Mouse (Mus musculus) lung, postnatal 0 days (tissue): ENCODE measurements around the gene Scarf1. TPM values are rescaled to one million over a fixed set of nuclear protein-coding genes. Genes with fewer than 3 reads are reported as not detected.

ENCODE experiments used
- ATAC-seq: fragments of 200-750 bp; cut with Nextera tagmentation; 2 replicates; pipeline ENCODE4 v1.8.0; 2017; ENCODE audit warnings: moderate library complexity
- DNase-seq: peaks from one replicate; pipeline ENCODE4 v3.0.0-alpha.2; 2016; ENCODE audit warnings: low spot score
- H3K27ac ChIP-seq: fragments of 300-500 bp; sonication (generic); 2 replicates; pipeline ENCODE4 v1.5.1; 2014; ENCODE audit warnings: antibody characterized with exemption, mild to moderate bottlenecking, low read length, mixed read lengths
- H3K27me3 ChIP-seq: fragments of 300-500 bp; sonication (generic); replicated peaks from 2 replicates; pipeline ENCODE4 v1.6.1; 2014; ENCODE audit warnings: low read length, mixed read lengths; ENCODE audit not compliant: insufficient read depth
- H3K36me3 ChIP-seq: fragments of 300-500 bp; sonication (generic); 2 replicates; pipeline ENCODE4 v1.6.1; 2014; ENCODE audit warnings: low read length, mixed read lengths; ENCODE audit not compliant: insufficient read depth
- H3K4me1 ChIP-seq: fragments of 300-500 bp; sonication (generic); 2 replicates; pipeline ENCODE4 v1.6.1; 2014; ENCODE audit warnings: antibody characterized with exemption, low read depth, low read length, mixed read lengths; ENCODE audit not compliant: insufficient read depth
- H3K4me2 ChIP-seq: fragments of 300-500 bp; sonication (generic); replicated peaks from 2 replicates; pipeline ENCODE4 v1.6.1; 2014; ENCODE audit warnings: low read depth, mild to moderate bottlenecking, low read length, moderate library complexity, mixed read lengths
- H3K4me3 ChIP-seq: fragments of 300-500 bp; sonication (generic); 2 replicates; pipeline ENCODE4 v1.5.1; 2014; ENCODE audit warnings: low read depth, low read length
- H3K9ac ChIP-seq: fragments of 300-500 bp; sonication (generic); replicated peaks from 2 replicates; pipeline ENCODE4 v1.6.1; 2014; ENCODE audit warnings: low read depth, mild to moderate bottlenecking
- H3K9me3 ChIP-seq: fragments of 300-500 bp; sonication (generic); 2 replicates; pipeline ENCODE4 v1.6.1; 2016; ENCODE audit warnings: low read length, mixed read lengths
- CTCF ChIP-seq: IDR thresholded peaks from 2 replicates; pipeline ENCODE4 v1.5.1; 2016; ENCODE audit warnings: antibody characterized with exemption, mild to moderate bottlenecking
- EP300 ChIP-seq: IDR thresholded peaks from 2 replicates; pipeline ENCODE4 v1.6.1; 2016; ENCODE audit warnings: antibody characterized with exemption, mild to moderate bottlenecking, control low read depth
- WGBS: fragments of 180-500 bp; shearing (Covaris S2); extraction: QIAGEN DNeasy Blood & Tissue Kit; methylation state at CpG from one replicate; pipeline ENCODE4 v1.1.7; 2014; 5-methylcytosine and 5-hydroxymethylcytosine counted together
- polyA plus RNA-seq: library from polyadenylated mRNA; unstranded; fragments of >200 nt; fragmentation: Nextera tagmentation; extraction: Ambion mirVana; gene quantifications from 2 replicates; pipeline ENCODE4 v1.2.1, GENCODE M21; 2015

Scarf1 gene
- polyA plus RNA-seq, 1 experiment from 2014 or later, result 18.5 TPM

DNA sequence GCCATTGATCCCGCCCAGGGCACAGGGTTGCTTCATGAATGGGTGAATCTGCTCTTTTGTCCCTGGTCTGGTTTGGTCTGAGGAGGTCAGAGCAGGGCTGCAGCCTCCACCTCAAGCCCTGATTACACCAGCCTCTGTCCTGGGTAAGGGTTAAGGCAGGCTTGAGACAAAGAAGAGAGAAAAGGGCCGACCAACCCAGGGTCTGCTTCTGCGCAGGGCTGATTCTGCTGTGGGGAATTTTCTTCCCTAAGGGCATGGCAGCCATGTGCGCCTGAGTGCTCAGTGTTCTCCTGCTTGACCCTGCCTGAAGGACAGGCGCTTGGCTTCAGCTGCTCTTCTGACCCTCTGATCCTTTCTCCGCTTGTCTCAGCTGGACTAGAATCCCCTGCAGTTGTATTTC, 43.8 kb downstream of the Scarf1 start:
- Histone ChIP-seq H3K27me3 (no peaks in the 10 kb centered on the region), H3K27ac (no peak overlapping the region), H3K36me3 (no peaks in the 10 kb centered on the region), H3K4me1 (peaks cover 6% of the 10 kb centered on the region; the same call in 1 of the 2 replicates), H3K4me2 (no peak overlapping the region), H3K9ac (no peak overlapping the region), H3K9me3 (no peaks in the 10 kb centered on the region), H3K4me3 (no peak overlapping the region)
- no peak for ATAC-seq
- TF ChIP-seq EP300, result no peak
- no peak for TF ChIP-seq CTCF
- 90% methylated on average over 6 of the region's 6 CpGs for WGBS
- no peak for DNase-seq

DNA sequence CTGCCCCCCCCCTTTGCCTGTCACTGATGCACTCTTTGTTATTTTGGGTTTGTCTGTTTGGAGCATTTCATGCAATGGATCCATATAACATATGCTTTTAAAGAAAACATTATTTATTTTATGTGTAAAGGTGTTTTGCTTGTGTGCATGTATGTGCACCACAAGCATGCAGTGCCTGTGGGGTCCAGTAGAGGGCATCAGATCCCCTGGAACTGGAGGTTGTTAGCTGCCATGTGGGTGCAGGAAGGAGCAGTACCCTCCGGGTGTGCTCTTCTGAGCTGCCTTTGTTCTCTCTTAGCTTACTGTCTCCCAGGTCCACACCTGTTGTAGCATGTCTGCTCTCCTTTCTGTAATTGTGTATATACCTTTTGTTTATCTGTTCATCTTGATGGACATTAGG, 44.8 kb downstream of the Scarf1 start:
- WGBS, result 80% methylated on average over 1 of the region's 1 CpGs
- Histone ChIP-seq H3K36me3 (no peaks in the 10 kb centered on the region), H3K4me3 (no peak overlapping the region), H3K4me1 (no peaks in the 10 kb centered on the region), H3K4me2 (no peak overlapping the region), H3K27ac (no peak overlapping the region), H3K9me3 (no peaks in the 10 kb centered on the region), H3K9ac (no peak overlapping the region), H3K27me3 (no peaks in the 10 kb centered on the region)
- TF ChIP-seq CTCF, result peak; percentile 56
- TF ChIP-seq EP300, result no peak
- ATAC-seq (no peak), DNase-seq (no peak)

DNA sequence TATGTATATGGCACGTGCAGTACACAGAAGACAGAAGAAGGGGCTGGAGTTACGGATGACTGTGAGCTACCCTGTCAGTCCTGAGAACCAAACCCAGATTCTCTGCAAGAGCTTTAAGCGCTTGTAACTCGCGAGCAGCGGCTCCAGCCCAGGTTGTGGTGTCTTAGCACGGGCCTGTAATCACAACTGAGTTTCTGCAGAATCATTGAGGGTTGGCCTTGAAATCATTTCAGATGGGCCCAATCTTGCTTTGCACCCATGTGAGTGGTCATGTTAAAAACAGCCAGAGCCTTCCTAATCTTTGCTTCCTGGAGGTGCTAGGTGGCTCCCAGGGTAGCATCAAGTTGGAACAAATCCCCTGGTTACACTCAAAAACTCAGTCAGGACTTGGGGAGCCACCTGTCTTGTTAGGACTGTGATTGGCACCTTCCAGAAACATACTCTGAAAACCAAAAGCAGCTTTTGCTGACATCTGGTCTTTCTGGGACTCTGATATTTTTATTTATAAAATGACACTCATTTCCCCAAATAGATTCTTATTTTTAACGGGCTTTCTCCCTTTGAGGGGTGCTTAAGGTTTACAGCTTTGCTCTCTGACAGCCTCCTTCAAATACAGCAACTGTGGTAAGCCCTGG, 46.6 kb downstream of the Scarf1 start:
- no peak for DNase-seq
- no peak overlapping the region for H3K27ac ChIP-seq

DNA sequence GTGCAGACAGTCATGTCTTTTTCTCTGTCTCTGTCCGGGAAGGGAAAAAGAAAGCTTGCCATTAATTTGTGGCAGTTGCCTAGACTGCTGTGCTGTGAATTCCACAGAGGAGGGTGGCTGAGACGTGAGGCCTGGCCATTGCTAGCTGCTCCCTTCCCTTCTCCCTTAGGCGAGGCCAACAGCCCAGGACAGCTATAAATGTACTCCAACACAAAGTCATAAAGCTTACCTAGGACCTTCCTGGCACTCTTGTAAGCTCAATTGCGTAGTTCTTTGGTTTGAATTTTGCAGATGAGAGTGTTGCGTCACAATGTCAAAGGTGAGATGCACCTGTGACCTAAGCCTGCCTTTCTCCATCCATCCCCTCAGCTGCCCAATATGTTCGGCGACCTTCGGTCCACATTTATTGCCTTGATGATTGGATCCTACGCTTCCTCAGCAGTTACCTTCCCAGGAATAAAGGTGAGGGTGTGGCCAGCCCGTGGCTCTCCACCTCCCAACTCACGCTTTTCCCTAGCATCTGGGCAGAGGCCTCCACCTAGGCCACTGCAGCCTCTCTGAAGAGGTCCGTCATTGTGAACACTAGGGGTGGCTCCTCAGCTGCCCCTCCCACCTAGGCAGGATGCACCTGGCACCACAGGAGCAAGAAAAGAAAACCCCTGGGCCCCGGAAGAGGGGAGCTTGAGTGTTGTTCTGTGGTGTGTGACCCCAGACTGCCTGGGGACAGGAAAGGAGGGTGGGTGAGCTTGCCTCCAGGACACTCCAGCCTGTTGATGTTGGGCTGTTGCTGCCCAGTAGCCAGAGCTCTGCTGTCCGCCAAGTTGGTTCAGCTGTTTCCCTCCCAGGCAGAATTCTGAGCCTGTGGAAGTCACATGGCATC, 47.4 kb downstream of the Scarf1 start:
- Histone ChIP-seq H3K36me3 (no peaks in the 10 kb centered on the region), H3K4me1 (peaks cover 10% of the 10 kb centered on the region; the same call in 1 of the 2 replicates), H3K4me3 (no peak overlapping the region), H3K27me3 (no peaks in the 10 kb centered on the region), H3K9ac (no peak overlapping the region), H3K4me2 (no peak overlapping the region), H3K9me3 (no peaks in the 10 kb centered on the region), H3K27ac (no peak overlapping the region)
- DNase-seq, result no peak
- no peak for ATAC-seq
- no peak for TF ChIP-seq CTCF
- TF ChIP-seq EP300, result no peak
- WGBS, result 72% methylated on average over 14 of the region's 14 CpGs

More for the DNA sequence above, 46.6 kb downstream of the Scarf1 start:
- no peak overlapping the region for H3K4me3 ChIP-seq
- no peak for ATAC-seq
- no peak overlapping the region for H3K9ac ChIP-seq
- H3K4me2 ChIP-seq, result no peak overlapping the region
- H3K36me3 ChIP-seq, result no peaks in the 10 kb centered on the region
- no peaks in the 10 kb centered on the region for H3K27me3 ChIP-seq
- H3K9me3 ChIP-seq, result no peaks in the 10 kb centered on the region
- 0 out of 2 replicates have a peak, but pooled peaks cover 7% of the 10 kb centered on the region for H3K4me1 ChIP-seq
- WGBS, result 93% methylated on average over 8 of the region's 8 CpGs
- TF ChIP-seq EP300, result no peak
- TF ChIP-seq CTCF, result no peak

DNA sequence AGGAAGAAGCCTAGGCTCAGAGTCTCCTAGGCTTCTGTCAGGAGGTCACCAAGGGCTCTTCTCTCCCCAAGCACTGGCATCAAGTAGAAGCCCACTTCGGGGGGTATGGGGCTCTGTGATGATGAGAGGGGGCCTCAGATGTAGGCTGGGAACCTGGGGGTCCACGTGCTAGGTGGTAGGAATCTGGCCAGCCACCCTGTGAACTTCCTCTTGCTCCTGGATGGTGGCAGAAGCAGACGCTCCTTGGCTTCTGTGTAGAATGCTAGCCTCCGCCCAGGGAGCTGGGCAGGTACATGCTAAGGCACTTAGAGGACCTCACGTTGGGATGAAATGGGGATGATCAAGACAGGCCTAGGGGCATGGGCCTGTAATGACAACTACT, 48.1 kb downstream of the Scarf1 start:
- Histone ChIP-seq H3K27ac (no peak overlapping the region), H3K27me3 (no peaks in the 10 kb centered on the region), H3K4me2 (no peak overlapping the region), H3K36me3 (no peaks in the 10 kb centered on the region), H3K9me3 (no peaks in the 10 kb centered on the region), H3K4me1 (peaks cover 15% of the 10 kb centered on the region; the same call in 1 of the 2 replicates), H3K9ac (no peak overlapping the region), H3K4me3 (no peak overlapping the region)
- ATAC-seq (no peak), DNase-seq (no peak)
- WGBS, result 83% methylated on average over 5 of the region's 5 CpGs
- TF ChIP-seq EP300 (no peak), CTCF (no peak)

DNA sequence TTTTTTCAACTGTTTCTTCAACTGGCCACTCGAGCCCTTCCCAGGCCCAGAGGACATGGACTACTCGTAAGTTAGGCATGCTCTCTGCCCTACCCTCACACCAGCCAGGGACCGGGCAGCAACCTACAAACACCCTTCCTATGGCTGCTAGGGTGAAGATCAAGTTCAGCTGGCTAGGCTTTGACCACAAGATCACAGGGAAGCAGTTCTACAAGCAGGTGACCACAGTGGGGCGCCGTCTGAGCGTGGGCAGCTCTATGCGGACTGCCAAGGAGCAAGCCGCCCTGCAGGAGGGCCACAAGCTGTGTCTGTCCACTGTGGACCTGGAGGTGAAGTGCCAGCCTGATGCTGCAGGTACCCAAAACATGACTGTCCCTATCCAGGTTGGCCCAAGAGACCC, 49.5 kb downstream of the Scarf1 start:
- 87% methylated on average over 8 of the region's 8 CpGs for WGBS
- ATAC-seq, result no peak
- TF ChIP-seq CTCF, result peak; percentile 35
- TF ChIP-seq EP300, result no peak
- Histone ChIP-seq H3K27me3 (no peaks in the 10 kb centered on the region), H3K4me1 (peaks cover 24% of the 10 kb centered on the region), H3K27ac (no peak overlapping the region), H3K9ac (no peak overlapping the region), H3K4me2 (no peak overlapping the region), H3K36me3 (no peaks in the 10 kb centered on the region), H3K9me3 (no peaks in the 10 kb centered on the region), H3K4me3 (no peak overlapping the region)
- no peak for DNase-seq
